Mouse (Mus musculus) G1E (cell line): ENCODE measurements around the gene Slc5a6. TPM values are rescaled to one million over a fixed set of nuclear protein-coding genes. Genes with fewer than 3 reads are reported as not detected.

Source experiments
- ATAC-seq: 2 replicates; pipeline ENCODE4 v1.8.0; 2016; ENCODE audit warnings: mild to moderate bottlenecking; ENCODE audit not compliant: insufficient number of reproducible peaks, poor library complexity, low FRiP score, severe bottlenecking; ENCODE audit errors: extremely low read depth
- DNase-seq: peaks from one replicate; pipeline ENCODE4 v3.0.0; 2012; ENCODE audit warnings: low spot score
- H3K27me3 ChIP-seq: 2 replicates; pipeline ENCODE4 v1.6.1; 2012; ENCODE audit warnings: mild to moderate bottlenecking, low read length, inconsistent platforms; ENCODE audit not compliant: insufficient read depth
- H3K36me3 ChIP-seq: replicated peaks from 2 replicates; pipeline ENCODE3; 2012; ENCODE audit warnings: mild to moderate bottlenecking, inconsistent platforms
- H3K4me1 ChIP-seq: 2 replicates; pipeline ENCODE4 v1.6.1; 2012; ENCODE audit warnings: low read depth, low read length, inconsistent platforms, mixed read lengths; ENCODE audit not compliant: insufficient read depth
- H3K4me3 ChIP-seq: 2 replicates; pipeline ENCODE4 v1.5.1; 2012; ENCODE audit warnings: low read depth, mild to moderate bottlenecking, inconsistent platforms, low read length, moderate library complexity, mixed read lengths
- H3K9me3 ChIP-seq: replicated peaks from 2 replicates; pipeline ENCODE4 v1.6.1; 2012; ENCODE audit warnings: inconsistent platforms
- CTCF ChIP-seq: IDR thresholded peaks from 2 replicates; pipeline ENCODE4 v1.5.1; 2012; ENCODE audit warnings: low read depth, low read length, inconsistent platforms, mixed read lengths
- GATA1 ChIP-seq: IDR thresholded peaks from 2 replicates; pipeline ENCODE4 v1.6.1; 2012; ENCODE audit warnings: borderline replicate concordance, low read length, inconsistent platforms, mixed read lengths
- GATA2 ChIP-seq: IDR thresholded peaks from 2 replicates; pipeline ENCODE4 v1.6.1; 2012; ENCODE audit warnings: low read depth, low read length, inconsistent platforms, borderline replicate concordance
- POLR2AphosphoS5 ChIP-seq: IDR thresholded peaks from 2 replicates; pipeline ENCODE4 v1.6.1; 2012; ENCODE audit warnings: low read depth, low read length, inconsistent platforms; ENCODE audit not compliant: insufficient replicate concordance
- TAL1 ChIP-seq: conservative IDR thresholded peaks from 2 replicates; pipeline ENCODE4 v1.6.1; 2012; ENCODE audit warnings: low read depth, low read length, inconsistent platforms, mixed read lengths
- polyA plus RNA-seq: library from polyadenylated mRNA; stranded (reverse); fragments of >175 nt; gene quantifications from 2 replicates; pipeline ENCODE4 v1.2.3, GENCODE M21; 2012
- total RNA-seq, 2 experiments: library from RNA; stranded (forward) in 1 of 2; stranded (reverse) in 1 of 2; fragments of 200-1000 nt in 1 of 2; fragments of >200 nt in 1 of 2; fragmentation: Nextera tagmentation in 1 of 2; gene quantifications; 2 replicates each; pipeline ENCODE4 v1.2.3; 2014 to 2017

The Slc5a6 gene
- total and polyA plus RNA-seq, 3 experiments, result 3.2 to 11.9 (median 5.2) TPM

DNA sequence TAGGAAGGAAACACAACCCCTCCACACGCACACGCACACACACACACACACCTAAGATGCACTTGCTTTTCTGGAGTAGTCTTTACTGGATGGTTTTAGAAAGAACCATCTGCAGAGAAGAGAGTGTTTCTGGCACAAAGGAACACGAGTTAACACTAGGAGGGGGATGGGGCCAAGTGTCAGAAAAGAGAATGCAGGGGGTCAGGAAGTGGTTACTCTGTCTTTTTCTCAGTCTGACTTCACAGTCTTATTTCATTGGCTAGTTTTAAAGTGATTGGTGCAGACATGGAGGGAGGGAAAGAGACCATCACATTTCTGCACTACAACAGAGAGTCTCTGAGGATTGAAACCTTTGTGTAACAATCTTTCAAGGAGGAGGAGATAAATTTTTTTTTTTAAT is 36.0 kb downstream of the Slc5a6 start:
- TF ChIP-seq POLR2AphosphoS5 (no peak), GATA1 (no peak), TAL1 (no peak), CTCF (no peak), GATA2 (no peak)
- no peak for ATAC-seq
- Histone ChIP-seq H3K4me1 (no peaks in the 10 kb centered on the region), H3K36me3 (no peaks in the 10 kb centered on the region), H3K9me3 (no peaks in the 10 kb centered on the region), H3K4me3 (no peak overlapping the region), H3K27me3 (0 out of 2 replicates have a peak, but pooled peaks cover 3% of the 10 kb centered on the region)
- no peak for DNase-seq

- Histone ChIP-seq H3K36me3 (no peaks in the 10 kb centered on the region), H3K4me3 (no peak overlapping the region), H3K27me3 (peaks cover 4% of the 10 kb centered on the region), H3K9me3 (no peaks in the 10 kb centered on the region), H3K4me1 (0 out of 2 replicates have a peak, but pooled peaks cover 3% of the 10 kb centered on the region)
- no peak for ATAC-seq
- TF ChIP-seq GATA1 (no peak), CTCF (peak; percentile 71), TAL1 (no peak), GATA2 (no peak)
- peak; percentile 58 for DNase-seq
Observed at GRCm38 (mm10) chr5:31004184-31004583, 44.5 kb downstream of the Slc5a6 start.

DNA sequence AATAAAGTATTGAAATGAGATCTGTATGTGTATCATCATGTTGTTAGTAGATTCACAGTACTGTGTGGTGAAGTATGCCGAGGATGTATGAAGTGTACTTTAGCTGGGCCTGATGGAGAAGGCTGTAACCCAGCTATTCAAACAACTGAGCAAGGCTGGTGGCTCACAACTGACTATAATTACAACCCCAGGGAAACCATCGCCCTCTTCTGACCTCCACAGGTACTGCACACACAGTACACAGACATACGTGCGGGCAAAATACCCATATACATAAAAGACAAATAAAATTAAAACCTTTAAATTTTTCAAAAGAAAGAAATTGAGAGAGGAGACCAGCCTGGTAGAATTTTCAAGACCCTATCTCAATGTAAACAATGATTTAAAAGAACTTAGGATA is 47.2 kb downstream of the Slc5a6 start:
- no peaks in the 10 kb centered on the region for H3K9me3 ChIP-seq
- H3K36me3 ChIP-seq, result no peaks in the 10 kb centered on the region
- ATAC-seq (no peak), DNase-seq (no peak)
- H3K4me1 ChIP-seq, result peaks cover 3% of the 10 kb centered on the region; the same call in 1 of the 2 replicates
- peaks cover 6% of the 10 kb centered on the region for H3K27me3 ChIP-seq
- TF ChIP-seq TAL1 (no peak), GATA1 (no peak), CTCF (no peak), POLR2AphosphoS5 (no peak), GATA2 (no peak)
- H3K4me3 ChIP-seq, result no peak overlapping the region

DNA sequence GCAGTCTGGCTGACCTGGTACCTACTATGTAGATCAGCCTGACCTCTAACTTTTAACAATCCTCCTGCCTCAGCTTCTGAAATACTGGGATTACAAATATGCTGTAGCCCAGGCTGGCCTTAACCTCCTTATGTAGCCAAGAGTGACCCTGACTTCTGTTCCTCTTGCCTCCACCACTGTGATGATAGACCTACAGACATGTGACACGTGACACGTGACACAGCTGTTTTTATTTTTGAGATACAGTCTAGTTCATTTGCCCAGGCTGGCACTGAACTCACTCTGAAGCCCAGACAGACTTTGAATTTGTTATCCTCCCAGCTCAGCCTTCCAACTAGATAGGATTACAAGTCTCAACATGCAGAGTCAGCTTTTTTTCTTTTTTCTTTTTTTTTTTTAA is 47.7 kb downstream of the Slc5a6 start:
- DNase-seq (no peak), ATAC-seq (no peak)
- peaks cover 6% of the 10 kb centered on the region for H3K27me3 ChIP-seq
- H3K36me3 ChIP-seq, result no peaks in the 10 kb centered on the region
- H3K4me3 ChIP-seq, result no peak overlapping the region
- no peaks in the 10 kb centered on the region for H3K9me3 ChIP-seq
- peaks cover 3% of the 10 kb centered on the region; the same call in 1 of the 2 replicates for H3K4me1 ChIP-seq
- TF ChIP-seq CTCF (no peak), TAL1 (no peak), GATA2 (no peak), POLR2AphosphoS5 (no peak), GATA1 (no peak)

- Histone ChIP-seq H3K9me3 (no peaks in the 10 kb centered on the region), H3K36me3 (no peaks in the 10 kb centered on the region), H3K4me1 (peaks cover 3% of the 10 kb centered on the region; the same call in 1 of the 2 replicates), H3K4me3 (no peak overlapping the region), H3K27me3 (peaks cover 6% of the 10 kb centered on the region)
- DNase-seq, result no peak
- no peak for ATAC-seq
- TF ChIP-seq TAL1, result no peak
- no peak for TF ChIP-seq CTCF
- no peak for TF ChIP-seq POLR2AphosphoS5
- TF ChIP-seq GATA2, result no peak
- TF ChIP-seq GATA1, result no peak
Observed at GRCm38 (mm10) chr5:31000122-31000521, 48.6 kb downstream of the Slc5a6 start.

GRCm38 (mm10) chr5:30999324-30999723 is 49.4 kb downstream of the Slc5a6 start:
- TF ChIP-seq GATA1, result no peak
- no peak for TF ChIP-seq CTCF
- TF ChIP-seq GATA2, result no peak
- TF ChIP-seq TAL1, result no peak
- no peak for TF ChIP-seq POLR2AphosphoS5
- ATAC-seq (no peak), DNase-seq (no peak)
- Histone ChIP-seq H3K27me3 (peaks cover 6% of the 10 kb centered on the region), H3K4me1 (peaks cover 3% of the 10 kb centered on the region; the same call in 1 of the 2 replicates), H3K9me3 (no peaks in the 10 kb centered on the region), H3K36me3 (no peaks in the 10 kb centered on the region), H3K4me3 (no peak overlapping the region)

DNA sequence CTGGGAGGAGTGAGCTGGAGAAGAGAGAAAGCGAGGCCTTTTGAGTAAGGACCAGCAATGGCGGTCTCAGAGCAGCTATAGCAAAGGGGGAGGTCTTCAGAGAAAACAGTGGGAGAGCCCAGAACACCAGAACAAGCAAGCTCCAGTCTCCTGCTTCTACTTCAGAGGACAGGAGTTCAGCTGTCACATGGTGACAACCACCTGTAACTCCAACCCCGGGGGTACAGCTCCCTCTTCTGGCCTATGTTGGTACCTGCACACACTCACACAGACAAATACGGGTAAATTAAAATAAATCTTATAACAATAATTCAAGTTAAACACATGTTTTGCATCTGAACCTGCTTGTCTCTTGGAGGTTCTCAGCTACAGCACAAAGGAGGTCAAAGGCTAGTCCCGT is 50.4 kb downstream of the Slc5a6 start:
- peaks cover 6% of the 10 kb centered on the region for H3K27me3 ChIP-seq
- DNase-seq (peak; percentile 20), ATAC-seq (no peak)
- TF ChIP-seq CTCF, result 0 out of 2 replicates have a peak, but pooled peaks have one; percentile 43
- TF ChIP-seq GATA1, result no peak
- no peak for TF ChIP-seq GATA2
- TF ChIP-seq TAL1, result no peak
- no peak for TF ChIP-seq POLR2AphosphoS5
- H3K9me3 ChIP-seq, result no peaks in the 10 kb centered on the region
- no peaks in the 10 kb centered on the region for H3K36me3 ChIP-seq
- H3K4me3 ChIP-seq, result no peak overlapping the region
- H3K4me1 ChIP-seq, result no peaks in the 10 kb centered on the region; the same call in 1 of the 2 replicates
